In genomic region chr5:32335172-32335571, GRCm38 (mm10) we compare ENCODE assay signal across 9 mouse cellular contexts.
DNase-seq lines count a peak whose midpoint lies in the region.
"Had no signal": no experiment of that assay in that cellular context is flagged by ENCODE, and none has a peak within 500 bp of the region (broad histone marks: within the 10 kb centered on the region; RNA-seq: fewer than 3 reads in every experiment).

No protein-coding gene starts in this region.

- peak overlapping the region; percentile 77 for H3K27ac ChIP-seq in hindbrain, embryonic 10.5 days

- DNase-seq in urinary bladder, postnatal 4 days (ENCODE audit: low spot score in 2 of 2), result peak; percentile 66 to 67
- DNase-seq in urinary bladder, adult 18-20 months (ENCODE audit: low spot score in 2 of 2), result no peak
- DNase-seq in frontal cortex, postnatal 10 days (ENCODE audit: low spot score in 2 of 2), result peak; percentile 61 to 86
- DNase-seq in hindbrain, embryonic 10.5 days (ENCODE audit: low spot score), result peak; percentile 46
- peak; percentile 73 to 89 for DNase-seq in layer of hippocampus, postnatal 14 days (ENCODE audit: low spot score in 2 of 2)
- DNase-seq in neural tube, embryonic 10.5 days (ENCODE audit: extremely low spot score, low spot score), result peak; percentile 20
- DNase-seq in spleen, postnatal 10 days (ENCODE audit: low spot score in 2 of 2), result no peak
- DNase-seq in spleen, postnatal 14 days (ENCODE audit: low spot score in 2 of 2), result no peak

- peaks cover 37% of the 10 kb centered on the region for H3K4me1 ChIP-seq in hindbrain, embryonic 10.5 days (replicated peaks)

- no peaks in the 10 kb centered on the region for H3K9me3 ChIP-seq in hindbrain, embryonic 10.5 days

- no peak overlapping the region for H3K4me3 ChIP-seq in hindbrain, embryonic 10.5 days

- no peaks in the 10 kb centered on the region for H3K36me3 ChIP-seq in hindbrain, embryonic 10.5 days

- no peaks in the 10 kb centered on the region for H3K27me3 ChIP-seq in hindbrain, embryonic 10.5 days (ENCODE audit: insufficient read depth, poor library complexity, severe bottlenecking)
- H3K27me3 ChIP-seq: Patski had no signal

- WGBS in hindbrain, embryonic 10.5 days, result 43% methylated on average over 6 of the region's 6 CpGs

Comparison
In these comparisons a context has a peak if more than half of its experiments do, and no peak if none do; other contexts are left out.
1. DNase-seq: peak in urinary bladder, postnatal 4 days (2 of 2), frontal cortex, postnatal 10 days (2 of 2), hindbrain, embryonic 10.5 days (single experiment), layer of hippocampus, postnatal 14 days (2 of 2) and neural tube, embryonic 10.5 days (single experiment); none in urinary bladder, adult 18-20 months (0 of 2), spleen, postnatal 10 days (0 of 2) and spleen, postnatal 14 days (0 of 2).